Mouse (Mus musculus) heart, postnatal 14 days (tissue): ENCODE measurements around the gene Pyroxd1. TPM values are rescaled to one million over a fixed set of nuclear protein-coding genes. Genes with fewer than 3 reads are reported as not detected.

Source experiments
- total RNA-seq, 2 experiments: library from RNA; stranded (reverse); gene quantifications; 2 replicates each; pipeline ENCODE4 v1.2.3; 2021

Gene Pyroxd1
- total RNA-seq, 2 experiments from 2014 or later, result 7.7 to 8.9 TPM

Other genes with a start within 250 kb of the Pyroxd1 start
- under 1 TPM in 1 of 2 experiments, not detected in 1; 0.73 TPM for gene Slco1a6, start 137.1 kb upstream of the Pyroxd1 start, total RNA-seq
- not detected for gene Iapp, start 47.2 kb upstream of the Pyroxd1 start, total RNA-seq
- not detected for gene Slco1a5, start 22.7 kb upstream of the Pyroxd1 start, total RNA-seq
- gene Recql, start 41.4 kb downstream of the Pyroxd1 start, total RNA-seq, result 1 to 10 TPM; 7.6 to 8.9 TPM
- gene Golt1b, start 41.6 kb downstream of the Pyroxd1 start, total RNA-seq, result 10 to 100 TPM; 16.7 to 18.7 TPM
- not detected for gene Spx, start 67.8 kb downstream of the Pyroxd1 start, total RNA-seq
- gene Gys2, start 127.5 kb downstream of the Pyroxd1 start, total RNA-seq, result under 1 TPM in 1 of 2 experiments, not detected in 1; 0.17 TPM
- 1,000 to 10,000 TPM; 1,994 to 2,026 TPM for gene Ldhb, start 162.3 kb downstream of the Pyroxd1 start, total RNA-seq
- gene Kcnj8, start 226.0 kb downstream of the Pyroxd1 start, total RNA-seq, result 10 to 100 TPM; 33.3 to 39.2 TPM